Mouse (Mus musculus): ENCODE results near the gene Fbxw8.

Gene Fbxw8

GRCm38 (mm10) chr5:118045385-118045784 lies 109.9 kb downstream of the Fbxw8 start:
- in situ Hi-C loops (cut with MboI): no loop called here

- in situ Hi-C loops (cut with MboI): no loop called here
Observed at GRCm38 (mm10) chr5:118044907-118045306, 110.4 kb downstream of the Fbxw8 start.

GRCm38 (mm10) chr5:118043761-118044160 lies 111.5 kb downstream of the Fbxw8 start:
- in situ Hi-C loops (cut with MboI): no loop called here

GRCm38 (mm10) chr5:118042599-118042998 lies 112.7 kb downstream of the Fbxw8 start:
- in situ Hi-C loops (cut with MboI): no loop called here

GRCm38 (mm10) chr5:118039241-118039668 lies 116.0 kb downstream of the Fbxw8 start:
- in situ Hi-C loops (cut with MboI): no loop called here

GRCm38 (mm10) chr5:118037798-118038484 lies 117.3 kb downstream of the Fbxw8 start:
- in situ Hi-C loops (cut with MboI): no loop called here

- in situ Hi-C loops (cut with MboI): no loop called here
Observed at GRCm38 (mm10) chr5:118036888-118037797, 118.1 kb downstream of the Fbxw8 start.

GRCm38 (mm10) chr5:118035786-118036185 lies 119.5 kb downstream of the Fbxw8 start:
- in situ Hi-C loops (cut with MboI): no loop called here

- in situ Hi-C loops (cut with MboI): no loop called here
Observed at GRCm38 (mm10) chr5:118034632-118035031, 120.6 kb downstream of the Fbxw8 start.

- in situ Hi-C loops (cut with MboI): no loop called here
Observed at GRCm38 (mm10) chr5:118033740-118034139, 121.5 kb downstream of the Fbxw8 start.

- in situ Hi-C loops (cut with MboI): no loop called here
Observed at GRCm38 (mm10) chr5:118033328-118033727, 121.9 kb downstream of the Fbxw8 start.

GRCm38 (mm10) chr5:118031508-118031907 lies 123.8 kb downstream of the Fbxw8 start:
- in situ Hi-C loops (cut with MboI): no loop called here

- in situ Hi-C loops (cut with MboI): no loop called here
Observed at GRCm38 (mm10) chr5:118031059-118031458, 124.2 kb downstream of the Fbxw8 start.

GRCm38 (mm10) chr5:118030022-118030675 lies 125.1 kb downstream of the Fbxw8 start:
- in situ Hi-C loops (cut with MboI): no loop called here

- in situ Hi-C loops (cut with MboI): no loop called here
Observed at GRCm38 (mm10) chr5:118029420-118029819, 125.8 kb downstream of the Fbxw8 start.

GRCm38 (mm10) chr5:118029035-118029408 lies 126.2 kb downstream of the Fbxw8 start:
- in situ Hi-C loops (cut with MboI): no loop called here

- in situ Hi-C loops (cut with MboI): no loop called here
Observed at GRCm38 (mm10) chr5:118028191-118029034, 126.9 kb downstream of the Fbxw8 start.

GRCm38 (mm10) chr5:118027698-118028190 lies 127.5 kb downstream of the Fbxw8 start, which contains the start of gene Tesc:
TSS of gene Tesc (plus strand) at chr5:118027743.
- in situ Hi-C loops (cut with MboI): no loop called here

GRCm38 (mm10) chr5:118027101-118027697 lies 128.1 kb downstream of the Fbxw8 start:
- in situ Hi-C loops (cut with MboI): no loop called here

- in situ Hi-C loops (cut with MboI): no loop called here
Observed at GRCm38 (mm10) chr5:118026343-118026742, 128.9 kb downstream of the Fbxw8 start.

GRCm38 (mm10) chr5:118025880-118026279 lies 129.4 kb downstream of the Fbxw8 start:
- in situ Hi-C loops (cut with MboI): no loop called here
